In genomic region chr3:108129804-108130203, GRCm38 (mm10) we compare ENCODE assay signal across 16 mouse cellular contexts. TPM values are rescaled to one million over a fixed set of nuclear protein-coding genes. Genes with fewer than 3 reads are reported as not detected.
"Had no signal": no experiment of that assay in that cellular context is flagged by ENCODE, and none has a peak within 500 bp of the region (broad histone marks: within the 10 kb centered on the region; RNA-seq: fewer than 3 reads in every experiment).

No protein-coding gene starts in this region.

- H3K9ac ChIP-seq: kidney, embryonic 15.5 days; limb, embryonic 12.5 days; lung, embryonic 15.5 days; neural tube, embryonic 15.5 days had no signal

- H3K27ac ChIP-seq: kidney, embryonic 15.5 days; limb, embryonic 12.5 days; lung, embryonic 15.5 days; midbrain, embryonic 10.5 days; neural tube, embryonic 15.5 days had no signal

- DNase-seq: kidney, adult 2 months; kidney, postnatal 25 days; midbrain, embryonic 14.5 days; right cerebral cortex, adult 18-20 months; right cerebral cortex, postnatal 25 days; thymus, adult 18-20 months; thymus, postnatal 14 days had no signal

- H3K9me3 ChIP-seq: kidney, embryonic 15.5 days; limb, embryonic 12.5 days; lung, embryonic 15.5 days; midbrain, embryonic 10.5 days; neural tube, embryonic 15.5 days had no signal

- H3K36me3 ChIP-seq: kidney, embryonic 15.5 days; lung, embryonic 15.5 days; midbrain, embryonic 10.5 days; neural tube, embryonic 15.5 days had no signal

- H3K4me3 ChIP-seq: kidney, embryonic 15.5 days; limb, embryonic 12.5 days; lung, embryonic 15.5 days; midbrain, embryonic 10.5 days; myocyte; neural tube, embryonic 15.5 days had no signal

- H3K4me2 ChIP-seq: kidney, embryonic 15.5 days; limb, embryonic 12.5 days; lung, embryonic 15.5 days; neural tube, embryonic 15.5 days had no signal

- H3K27me3 ChIP-seq: kidney, embryonic 15.5 days; limb, embryonic 12.5 days; lung, embryonic 15.5 days; neural tube, embryonic 15.5 days had no signal

RNA-seq across cellular contexts. Expression of gene Gpr61, which starts 24.9 kb away (rescaled TPM):
- total RNA-seq: liver, adult 2 months had no signal
- polyA plus RNA-seq: kidney, adult 2 months; liver, adult 2 months had no signal

RNA-seq across cellular contexts. Expression of gene Gnat2, which starts 37.2 kb away (rescaled TPM):
- total RNA-seq: layer of hippocampus, postnatal 25 days; left cerebral cortex, postnatal 36 days had no signal
